Comparison of ENCODE assay signal across 8 mouse cellular contexts in the genomic region with DNA sequence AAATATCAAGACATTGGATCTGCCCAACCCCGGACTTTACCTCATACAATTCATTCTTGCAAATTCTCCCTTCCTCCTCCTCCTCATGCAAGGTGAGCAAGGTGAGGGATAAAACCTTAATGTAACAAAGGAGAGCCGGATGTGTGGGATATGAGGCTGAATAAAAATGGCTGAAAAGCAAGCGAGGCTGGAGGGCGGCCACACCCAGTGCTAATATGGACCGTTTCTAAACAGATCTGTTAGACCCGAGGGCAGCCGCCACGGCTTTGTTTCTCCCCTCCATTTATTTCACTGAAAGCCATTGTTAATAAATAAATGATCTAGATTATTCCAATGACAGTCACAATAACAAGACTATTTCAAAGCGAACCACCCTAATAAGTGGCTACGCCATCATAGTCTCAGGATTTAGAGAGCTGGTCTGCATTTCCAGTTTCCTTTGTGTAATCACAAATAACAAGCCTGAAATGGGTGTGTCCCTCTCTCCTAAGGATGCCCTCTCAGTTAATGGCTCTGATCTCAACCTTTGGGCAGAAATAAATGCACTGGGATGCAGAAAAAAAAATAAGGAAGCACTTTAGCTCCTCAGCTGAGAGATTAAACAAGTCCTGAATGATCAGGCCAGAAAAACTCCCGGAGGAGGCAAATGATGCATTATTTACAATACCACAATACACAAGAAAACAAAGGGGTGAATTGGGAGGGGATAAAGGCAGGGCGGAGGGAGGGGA. TPM values are rescaled to one million over a fixed set of nuclear protein-coding genes. Genes with fewer than 3 reads are reported as not detected.
DNase-seq lines count a peak whose midpoint lies in the region; ATAC-seq and TF ChIP-seq lines count a peak whose summit lies in the region.

No protein-coding gene starts in this region.

- H3K27ac ChIP-seq in heart, embryonic 10.5 days, result peak overlapping the region; percentile 65; the same call in 1 of the 2 replicates
- H3K27ac ChIP-seq in ES-Bruce4 (ENCODE audit: insufficient read depth, low read length), result no peak overlapping the region
- H3K27ac ChIP-seq in embryonic facial prominence, embryonic 13.5 days, result no peak overlapping the region
- H3K27ac ChIP-seq in limb, embryonic 13.5 days, result no peak overlapping the region

- 58% methylated on average over 12 of the region's 12 CpGs for WGBS in heart, embryonic 10.5 days
- WGBS in embryonic facial prominence, embryonic 13.5 days, result 47% methylated on average over 12 of the region's 12 CpGs
- 55% methylated on average over 12 of the region's 12 CpGs for WGBS in limb, embryonic 13.5 days

- DNase-seq in heart, embryonic 10.5 days (ENCODE audit: low spot score), result peak; percentile 71
- DNase-seq in heart, postnatal 4 days, result no peak
- DNase-seq in spleen, adult 18-20 months, result no peak
- no peak for DNase-seq in urinary bladder, postnatal 14 days (ENCODE audit: low spot score)
- no peak for DNase-seq in left cerebral cortex, adult 9 months (ENCODE audit: low spot score in 2 of 2)

- ATAC-seq in embryonic facial prominence, embryonic 13.5 days (ENCODE audit: insufficient number of reproducible peaks, insufficient read depth, low FRiP score, low TSS enrichment, low read depth), result no peak
- no peak for ATAC-seq in limb, embryonic 13.5 days (ENCODE audit: low FRiP score, low read depth)

- no peak for TF ChIP-seq EP300 in ES-Bruce4 (IDR thresholded peaks at IDR 0.05; ENCODE audit: insufficient read depth, low read depth, low read length)

- peaks cover 19% of the 10 kb centered on the region; the same call in 1 of the 2 replicates for H3K4me1 ChIP-seq in heart, embryonic 10.5 days
- peaks cover 1% of the 10 kb centered on the region for H3K4me1 ChIP-seq in ES-Bruce4 (ENCODE audit: control insufficient read depth, insufficient read depth, low read length)
- peaks cover 4% of the 10 kb centered on the region for H3K4me1 ChIP-seq in embryonic facial prominence, embryonic 13.5 days
- H3K4me1 ChIP-seq in limb, embryonic 13.5 days, result peaks cover 5% of the 10 kb centered on the region; the same call in 1 of the 2 replicates

- peaks cover 36% of the 10 kb centered on the region for H3K27me3 ChIP-seq in heart, embryonic 10.5 days (ENCODE audit: insufficient read depth, poor library complexity, severe bottlenecking)
- peaks cover 5% of the 10 kb centered on the region for H3K27me3 ChIP-seq in ES-Bruce4 (ENCODE audit: control insufficient read depth, insufficient read depth, low read length, poor library complexity, severe bottlenecking)
- peaks cover 28% of the 10 kb centered on the region for H3K27me3 ChIP-seq in embryonic facial prominence, embryonic 13.5 days
- H3K27me3 ChIP-seq in limb, embryonic 13.5 days, result peaks cover 43% of the 10 kb centered on the region

- no peak for TF ChIP-seq CTCF in ES-Bruce4 (IDR thresholded peaks at IDR 0.05; ENCODE audit: low read depth, low read length)

- H3K4me3 ChIP-seq in heart, embryonic 10.5 days, result peak overlapping the region; percentile 66
- H3K4me3 ChIP-seq in ES-Bruce4 (ENCODE audit: low read depth, low read length), result peak overlapping the region; percentile 97
- peak overlapping the region; percentile 51 for H3K4me3 ChIP-seq in embryonic facial prominence, embryonic 13.5 days
- peak overlapping the region; percentile 53 for H3K4me3 ChIP-seq in limb, embryonic 13.5 days

- peak overlapping the region; percentile 84 for H3K4me2 ChIP-seq in embryonic facial prominence, embryonic 13.5 days
- H3K4me2 ChIP-seq in limb, embryonic 13.5 days (replicated peaks), result peak overlapping the region; percentile 90

- H3K9ac ChIP-seq in ES-Bruce4 (ENCODE audit: low read depth, poor library complexity, severe bottlenecking), result peak overlapping the region; percentile 48
- peak overlapping the region; percentile 64; the same call in 1 of the 2 replicates for H3K9ac ChIP-seq in embryonic facial prominence, embryonic 13.5 days
- peak overlapping the region; percentile 63; the same call in 1 of the 2 replicates for H3K9ac ChIP-seq in limb, embryonic 13.5 days

- TF ChIP-seq POLR2A in ES-Bruce4 (IDR thresholded peaks at IDR 0.05; ENCODE audit: insufficient read depth, low read length), result no peak

- no peaks in the 10 kb centered on the region for H3K36me3 ChIP-seq in heart, embryonic 10.5 days
- no peaks in the 10 kb centered on the region for H3K36me3 ChIP-seq in ES-Bruce4 (ENCODE audit: control insufficient read depth, insufficient read depth, low read length, poor library complexity, severe bottlenecking)
- no peaks in the 10 kb centered on the region for H3K36me3 ChIP-seq in embryonic facial prominence, embryonic 13.5 days
- H3K36me3 ChIP-seq in limb, embryonic 13.5 days, result no peaks in the 10 kb centered on the region

- H3K9me3 ChIP-seq in heart, embryonic 10.5 days, result no peaks in the 10 kb centered on the region
- H3K9me3 ChIP-seq in ES-Bruce4 (replicated peaks; ENCODE audit: control insufficient read depth, insufficient read depth, low read length, poor library complexity, severe bottlenecking), result no peaks in the 10 kb centered on the region
- no peaks in the 10 kb centered on the region for H3K9me3 ChIP-seq in embryonic facial prominence, embryonic 13.5 days
- no peaks in the 10 kb centered on the region for H3K9me3 ChIP-seq in limb, embryonic 13.5 days

RNA-seq across cellular contexts. Expression of a gene that starts 51.0 kb away (rescaled TPM):
- polyA plus RNA-seq in heart, embryonic 10.5 days (2016; fragmentation: Nextera tagmentation; extraction: Ambion mirVana), result not detected in 2 replicates
- total RNA-seq in heart, postnatal 4 days (2021), result not detected
- not detected in 2 replicates for polyA plus RNA-seq in ES-Bruce4 (2011; ENCODE audit: insufficient read depth, insufficient read length, low read depth, missing spikeins)
- polyA plus RNA-seq in embryonic facial prominence, embryonic 13.5 days (2015; fragmentation: Nextera tagmentation; extraction: Ambion mirVana), result not detected in 2 replicates
- polyA plus RNA-seq in limb, embryonic 13.5 days (2015; fragmentation: Nextera tagmentation; extraction: Ambion mirVana), result not detected in 2 replicates
